Mouse (Mus musculus): ENCODE data around the gene Nkain2.
"Not testable (repeated sequence)": the region's sequence is repeated elsewhere in the genome, so short reads cannot be mapped to it uniquely, and the experiment has no call there.

The Nkain2 gene

DNA sequence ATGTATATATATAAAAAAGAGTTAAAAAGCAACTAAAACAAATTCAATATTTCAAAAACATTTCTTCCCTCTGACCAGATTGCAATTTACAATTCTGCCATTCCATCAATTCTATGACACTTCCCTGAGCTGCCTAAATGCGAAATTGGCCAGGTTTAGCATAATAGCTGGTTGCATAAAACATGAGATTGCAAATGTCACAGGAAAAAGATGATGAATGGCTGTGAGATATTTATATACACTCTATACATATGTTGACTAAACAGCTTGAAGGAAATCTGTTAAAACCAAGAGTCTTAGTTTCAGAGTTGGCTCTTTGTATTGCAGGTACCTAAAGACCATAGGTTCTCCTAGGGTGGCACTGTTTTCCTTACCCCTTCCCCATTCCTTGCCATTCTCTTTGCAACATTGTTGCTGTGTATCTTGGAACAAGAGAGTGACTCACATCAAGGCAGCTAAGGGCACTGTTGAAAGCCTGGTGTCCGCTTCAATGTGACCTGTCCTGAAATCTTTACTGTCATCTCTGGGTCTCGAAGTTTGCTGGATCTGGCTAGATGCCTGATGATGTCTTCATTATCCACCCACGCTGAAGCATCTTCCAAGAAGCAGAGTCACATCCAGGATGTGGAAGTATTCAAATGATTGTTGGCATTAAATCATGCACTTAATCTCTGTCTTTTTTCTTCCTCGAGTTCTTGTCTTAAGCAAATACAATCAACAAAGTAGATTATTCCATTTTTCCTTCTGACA is 837.5 kb downstream of the Nkain2 start:
- no peak for DNase-seq

DNA sequence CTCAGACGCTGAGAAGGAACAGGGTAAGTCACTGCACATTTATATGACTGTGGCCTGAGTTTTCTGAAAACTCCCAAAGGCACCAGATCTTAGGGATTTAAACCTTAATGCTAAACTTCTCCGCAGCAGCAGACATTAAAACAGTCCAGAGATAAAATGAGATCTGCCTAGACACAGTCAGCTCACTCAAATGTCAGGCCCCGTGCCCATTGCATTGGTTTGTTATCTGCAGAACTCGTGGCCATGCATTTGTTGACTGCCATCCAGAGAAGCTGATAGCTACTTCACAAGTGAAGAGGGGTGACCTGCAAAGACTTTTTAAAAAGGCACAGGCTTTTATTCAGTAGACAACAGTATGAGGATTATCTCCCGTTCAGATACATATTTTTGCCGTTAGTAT is 838.2 kb downstream of the Nkain2 start:
- DNase-seq = no peak

DNA sequence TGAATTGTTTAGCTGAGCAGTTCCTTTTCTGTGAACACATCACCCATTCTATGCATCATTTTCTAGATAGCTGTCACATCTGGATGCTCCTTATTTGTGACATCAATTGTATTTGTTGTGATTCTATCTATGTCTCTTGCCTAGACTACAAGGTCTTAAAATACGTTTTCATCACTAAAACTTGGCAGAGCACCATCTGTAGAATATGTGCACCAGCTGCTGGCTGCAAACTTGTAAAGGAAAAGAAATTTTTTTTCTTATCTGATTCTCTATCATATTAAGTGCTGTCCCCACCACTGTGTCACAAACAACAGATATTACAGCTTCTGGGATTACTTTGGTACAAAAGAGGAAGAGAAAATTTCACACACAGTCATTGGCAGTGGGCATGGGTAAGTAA is 860.3 kb downstream of the Nkain2 start:
- no peak for DNase-seq

DNA sequence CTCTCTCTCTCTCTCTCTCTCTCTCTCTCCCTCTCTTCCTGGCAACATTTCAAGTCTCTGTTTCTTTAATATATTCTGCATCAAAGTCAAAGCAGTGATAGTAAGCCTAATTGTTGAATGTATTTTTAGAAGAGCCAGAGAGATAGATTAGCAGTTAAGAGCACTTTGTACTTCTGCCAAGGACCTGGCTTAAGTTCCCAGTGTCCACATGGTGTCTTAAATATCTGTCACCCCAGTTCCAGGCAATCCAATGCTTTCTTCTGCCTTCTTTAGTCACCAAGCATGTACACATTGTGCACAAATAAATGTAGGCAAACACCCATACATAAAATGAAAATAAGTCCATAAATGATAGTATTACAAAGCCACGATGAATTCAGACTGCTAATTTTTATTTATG is 871.9 kb downstream of the Nkain2 start:
- DNase-seq = no peak

DNA sequence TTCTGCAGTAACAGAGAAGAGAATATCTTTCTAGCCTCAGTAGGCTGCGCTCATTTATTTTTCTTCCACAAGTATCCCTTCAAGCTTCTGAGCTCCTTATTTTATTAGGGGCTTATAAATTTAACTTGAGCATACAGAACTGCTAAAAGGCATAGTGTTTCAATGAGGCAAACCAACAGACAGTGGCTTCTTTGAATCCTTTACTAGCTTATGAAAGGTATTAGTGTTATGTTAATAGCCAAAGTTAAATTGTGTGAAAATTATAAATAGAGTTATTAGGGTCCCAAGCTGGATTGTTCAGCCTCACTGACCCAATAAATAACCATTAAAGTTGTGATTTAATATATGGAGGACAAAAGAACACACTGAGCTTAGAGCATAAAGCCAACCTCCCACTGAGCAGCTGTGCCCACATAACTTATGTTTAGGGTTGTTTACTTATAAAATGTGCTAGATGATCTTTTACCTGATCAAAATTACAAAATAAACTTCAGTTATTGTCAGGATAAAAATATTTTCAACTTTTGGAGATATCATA is 889.0 kb downstream of the Nkain2 start:
- DNase-seq = no peak

DNA sequence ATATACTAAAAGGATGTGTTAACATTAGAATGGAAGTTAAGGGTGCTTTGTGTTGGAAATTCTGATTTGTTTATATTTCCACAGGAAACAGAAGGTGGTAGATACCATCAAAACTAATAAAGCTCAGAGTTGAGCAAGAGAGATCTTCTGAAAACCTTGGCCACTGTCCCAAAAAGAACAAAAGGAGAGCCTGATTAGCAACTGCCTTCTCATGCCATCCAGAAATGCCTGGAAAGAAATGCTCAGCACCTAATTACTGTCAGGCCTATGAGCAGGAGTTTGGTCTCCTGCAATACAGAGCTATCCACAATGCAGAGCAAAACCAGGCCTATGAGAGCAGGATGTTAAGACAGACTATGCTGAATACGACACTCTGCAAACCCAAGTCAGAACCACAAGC is 897.1 kb downstream of the Nkain2 start:
- no peak for DNase-seq

DNA sequence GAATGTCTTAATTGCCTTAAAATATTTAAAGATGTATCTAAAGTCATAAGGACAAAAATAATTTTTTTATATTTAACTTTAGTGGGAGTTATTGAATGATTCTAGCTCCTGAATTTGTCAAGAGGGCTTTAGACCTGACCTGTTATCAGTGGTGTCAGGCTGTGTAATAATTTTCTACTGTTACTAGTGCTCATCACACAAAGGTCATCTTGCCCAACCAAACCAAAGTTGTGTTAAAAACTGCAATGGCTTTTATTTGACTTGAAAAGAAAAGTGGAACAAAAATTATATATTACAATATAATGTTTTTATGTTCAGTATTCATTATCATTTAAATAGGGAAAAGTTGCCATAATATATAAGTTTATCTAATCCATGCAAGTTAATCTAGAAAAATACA is 911.9 kb downstream of the Nkain2 start:
- DNase-seq = no peak

DNA sequence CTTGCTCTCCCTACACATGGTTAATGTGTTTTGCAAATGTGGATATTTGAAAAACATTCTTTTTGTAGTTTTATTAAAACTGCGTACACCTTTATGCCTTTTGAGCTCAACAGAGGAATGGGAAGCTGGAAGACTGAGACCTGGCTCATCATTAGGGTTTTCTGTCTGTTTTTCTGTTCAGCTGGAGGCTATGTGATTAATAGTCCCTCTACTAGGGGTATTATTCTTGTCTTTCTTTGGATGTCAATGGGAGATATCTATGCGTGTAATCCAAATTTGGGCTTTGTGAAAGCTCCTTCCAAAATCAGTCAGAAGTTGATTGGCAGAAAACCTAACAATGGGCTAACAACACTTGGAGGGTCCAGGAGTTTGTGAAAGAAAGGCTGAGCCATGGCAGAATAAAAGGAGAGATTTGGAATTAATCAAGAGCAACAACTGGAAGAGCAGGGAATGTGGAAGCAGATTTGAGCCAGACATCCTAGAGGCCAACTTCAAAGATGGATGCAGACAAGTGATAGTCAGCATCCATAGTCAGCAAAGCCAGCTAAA is 943.0 kb downstream of the Nkain2 start:
- no peak for DNase-seq

DNA sequence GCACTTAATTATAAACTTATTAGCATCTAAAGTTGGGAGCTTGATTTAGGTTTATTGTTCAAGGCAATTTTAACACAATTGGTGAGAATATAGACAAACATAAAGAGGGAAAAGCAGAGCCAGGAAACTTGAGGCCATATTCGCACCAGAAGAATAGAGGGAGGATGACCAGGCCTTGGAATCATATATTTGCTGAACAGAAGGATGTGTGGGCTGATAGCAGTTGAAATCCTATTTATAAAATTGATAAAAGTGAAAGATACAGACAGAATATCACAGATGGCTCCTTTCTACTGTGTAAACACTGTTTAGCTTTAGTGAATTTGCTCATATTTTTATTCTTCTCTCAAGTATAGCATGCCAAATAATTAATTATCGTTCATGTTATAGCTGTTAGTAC is 958.3 kb downstream of the Nkain2 start:
- no peak for DNase-seq

DNA sequence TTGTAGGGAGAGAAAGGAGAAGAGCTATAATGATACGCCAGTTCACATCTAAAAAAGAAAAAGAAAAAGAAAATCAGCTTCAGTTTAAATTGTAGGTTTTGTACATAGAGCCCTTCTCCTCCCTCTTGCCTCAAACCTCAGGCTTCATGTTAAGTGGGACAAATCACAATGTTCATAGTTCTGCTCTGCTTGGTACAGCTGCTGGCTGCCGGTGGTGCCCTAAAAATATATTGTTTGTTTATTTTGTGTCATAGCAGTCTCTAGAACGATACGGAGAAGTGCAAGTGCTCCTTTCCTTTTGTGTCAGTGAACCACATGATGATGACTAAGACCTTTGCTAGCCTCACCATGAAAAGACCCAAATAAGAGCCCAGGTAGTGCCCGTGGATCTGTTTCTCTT is 962.6 kb downstream of the Nkain2 start:
- no peak for DNase-seq

DNA sequence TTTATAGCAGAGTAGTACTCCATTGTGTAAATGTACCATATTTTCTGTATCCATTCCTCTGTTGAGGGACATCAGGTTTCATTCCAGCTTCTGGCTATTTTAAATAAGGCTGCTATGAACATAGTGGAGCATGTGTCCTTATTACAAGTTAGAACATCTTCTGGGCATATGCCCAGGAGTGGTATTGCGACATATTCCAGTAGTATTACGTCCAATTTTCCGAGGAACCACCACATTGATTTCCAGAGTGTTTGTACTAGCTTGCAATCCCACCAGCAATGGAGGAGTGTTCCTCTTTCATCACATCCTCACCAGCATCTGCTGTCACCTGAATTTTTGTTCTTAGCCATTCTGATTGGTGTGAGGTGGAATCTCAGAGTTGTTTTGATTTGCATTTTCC is 969.4 kb downstream of the Nkain2 start:
- not testable (repeated sequence) for DNase-seq

DNA sequence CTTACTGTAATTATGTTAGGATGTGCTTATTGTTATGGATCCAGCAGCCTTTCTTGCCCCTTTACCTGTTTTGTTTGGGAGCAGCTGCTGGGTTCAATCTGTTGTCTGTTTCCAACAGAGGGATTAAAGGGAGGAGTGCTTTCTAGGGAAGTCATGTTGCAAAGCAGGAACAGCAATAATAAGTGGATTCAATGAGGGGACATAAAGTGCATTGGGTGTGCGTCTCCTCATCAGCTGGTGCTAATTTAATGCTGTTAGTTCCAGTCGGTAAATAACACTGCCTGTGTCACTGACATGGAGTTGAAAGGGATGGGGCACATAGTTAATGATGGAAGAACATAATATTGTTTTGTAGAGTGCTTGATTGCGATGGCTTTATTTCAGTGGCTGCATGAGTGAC is 982.8 kb downstream of the Nkain2 start:
- DNase-seq = no peak

DNA sequence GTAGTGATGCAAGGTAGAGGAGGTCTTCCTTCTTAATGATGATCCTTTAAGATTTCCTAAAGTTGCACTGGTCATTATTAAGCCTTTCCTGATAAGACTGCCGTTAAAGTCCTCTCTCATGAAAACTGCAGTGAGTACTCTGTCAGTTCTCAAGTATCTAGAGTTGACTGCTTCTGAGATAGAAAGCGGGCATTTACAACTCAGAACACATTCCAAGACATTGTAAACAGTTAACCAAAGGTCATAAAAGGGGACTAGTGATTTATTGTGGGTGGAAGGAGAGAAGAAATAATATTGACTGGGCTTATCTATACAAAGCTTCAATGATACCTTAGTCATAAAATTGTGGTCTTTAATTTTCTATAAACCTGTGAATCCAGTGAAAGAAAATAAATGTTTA is 990.8 kb downstream of the Nkain2 start:
- no peak for DNase-seq

DNA sequence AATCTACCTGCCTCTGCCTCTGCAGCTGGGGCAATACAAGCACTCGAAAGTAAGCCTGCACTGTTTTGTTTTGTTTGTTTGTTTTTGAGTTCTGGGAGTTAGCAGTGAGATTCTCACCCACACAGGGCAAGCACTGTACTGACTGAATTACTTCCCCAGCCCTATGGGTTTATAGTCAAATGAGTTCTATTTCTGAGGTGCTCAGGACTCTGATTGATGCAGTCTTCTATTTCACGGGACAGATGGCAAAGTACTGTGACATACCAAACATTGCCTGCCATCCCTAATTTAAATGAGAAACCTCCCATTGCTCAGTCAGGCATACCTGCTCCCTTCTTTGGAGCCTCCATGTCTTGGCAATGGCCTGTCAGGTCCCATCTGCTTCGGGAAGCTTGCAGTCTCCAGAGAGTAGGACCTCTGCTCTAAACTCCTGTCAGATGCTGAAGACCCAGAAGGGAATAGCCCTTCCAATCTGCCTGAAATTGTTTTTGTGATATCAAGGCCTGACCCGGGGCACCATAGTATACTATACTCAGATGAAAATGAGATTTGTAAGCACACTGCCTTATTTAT is 1016.9 kb downstream of the Nkain2 start:
- peak; percentile 32 to 46 for DNase-seq

DNA sequence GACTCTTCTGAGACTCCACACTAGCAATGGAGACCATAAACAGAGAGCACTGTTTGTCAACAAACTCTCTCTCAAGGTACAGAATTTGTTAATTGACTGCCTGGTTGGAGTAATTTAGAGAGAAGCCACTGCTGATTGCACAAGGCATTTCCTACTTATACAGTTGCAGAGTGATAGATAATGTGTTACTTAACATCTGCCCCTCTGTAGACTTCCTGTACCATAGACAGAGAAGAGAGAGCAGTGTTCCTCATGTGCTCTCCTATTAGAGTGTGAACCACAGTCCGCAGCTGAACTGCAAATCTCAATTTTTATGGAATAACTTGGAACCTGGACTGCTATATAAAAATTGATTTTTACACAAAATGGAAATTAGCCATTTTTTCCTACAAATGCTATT is 1022.0 kb downstream of the Nkain2 start:
- DNase-seq = no peak

DNA sequence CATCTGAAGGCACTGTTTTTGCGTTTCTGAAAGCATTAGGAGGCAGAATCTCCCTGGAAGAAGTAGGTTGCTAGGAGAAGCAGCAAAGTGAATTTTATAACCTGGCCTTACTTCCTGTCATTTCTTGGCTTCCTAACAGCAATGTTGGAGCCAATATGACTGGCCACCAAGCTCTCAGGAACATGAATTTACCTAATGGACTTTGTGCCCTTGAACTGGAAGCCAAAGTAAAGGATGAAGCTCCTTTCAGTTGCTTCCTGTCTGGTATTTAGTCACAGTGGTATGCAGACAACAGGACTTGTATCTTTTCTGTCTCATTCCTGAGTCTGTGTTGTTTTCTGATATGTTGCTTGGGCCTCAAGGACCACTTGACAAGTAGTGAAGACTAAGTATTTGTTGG is 1063.2 kb downstream of the Nkain2 start:
- no peak for DNase-seq

DNA sequence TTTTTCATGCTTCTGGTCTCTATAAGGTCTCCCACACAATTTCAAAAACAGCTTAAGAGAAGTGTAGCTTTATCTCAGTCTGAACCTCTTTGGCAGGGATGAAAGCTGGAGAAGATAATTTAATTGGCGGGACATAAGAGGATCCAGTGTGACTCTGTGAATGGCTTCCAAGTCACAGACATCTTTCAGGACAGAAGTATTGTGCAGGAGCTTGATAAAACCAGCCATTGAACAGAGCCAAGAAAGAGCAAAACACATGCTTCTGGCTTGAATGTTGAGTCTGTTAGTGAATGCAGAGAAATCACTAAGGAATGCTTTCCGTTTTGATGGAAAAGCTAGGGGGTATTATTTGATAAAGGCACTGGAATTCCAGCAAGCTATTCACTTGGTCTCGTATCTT is 1077.7 kb downstream of the Nkain2 start:
- no peak for DNase-seq

DNA sequence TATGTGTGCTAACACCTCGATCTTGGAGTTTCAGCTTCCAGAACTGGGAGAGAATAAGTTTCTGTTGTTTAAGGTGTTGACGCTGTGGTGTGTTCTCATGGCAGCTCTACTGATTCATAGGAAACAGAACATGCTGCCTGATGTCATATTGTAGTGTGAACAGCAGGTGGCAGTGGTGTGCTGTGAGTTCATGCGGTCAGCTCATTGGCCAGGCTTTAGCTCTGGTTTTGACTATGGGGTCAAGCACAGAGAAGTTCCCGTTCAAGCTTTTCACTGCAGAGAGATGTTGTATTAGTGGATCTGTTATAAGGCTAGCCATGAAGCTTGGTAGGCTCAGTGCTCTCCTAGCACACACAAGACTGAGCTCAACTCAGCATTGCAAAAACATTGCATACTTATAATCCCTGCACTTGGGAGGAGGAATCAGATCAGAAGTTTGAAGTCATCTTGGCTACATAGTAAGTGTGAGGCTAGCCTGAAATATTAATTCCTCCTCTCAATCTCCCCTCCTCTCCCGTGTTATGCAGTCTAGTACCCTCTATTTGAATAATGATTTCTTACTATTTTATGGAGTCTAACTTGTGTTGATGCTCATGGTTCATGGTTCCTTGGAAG is 1147.7 kb downstream of the Nkain2 start:
- DNase-seq = peak; percentile 83 to 85

DNA sequence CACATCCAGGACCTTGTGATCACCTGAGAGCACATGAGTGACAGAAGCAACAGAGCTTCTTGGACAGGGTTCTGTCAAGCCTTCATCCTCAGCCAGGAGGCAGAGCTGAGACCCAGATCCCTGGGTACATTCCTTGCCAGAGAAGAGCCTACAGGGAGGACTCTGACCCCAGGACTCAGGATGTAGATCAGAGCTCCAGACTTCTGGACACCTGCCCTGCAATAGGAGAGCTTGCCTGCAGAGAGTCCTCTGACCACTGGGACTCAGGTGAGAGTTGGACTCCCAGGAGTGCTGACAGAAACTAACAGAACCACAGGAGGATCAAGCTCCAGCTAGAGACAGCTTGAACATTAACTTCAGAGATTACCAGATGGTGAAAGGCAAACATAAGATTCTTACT is 1162.2 kb downstream of the Nkain2 start:
- no peak for DNase-seq

DNA sequence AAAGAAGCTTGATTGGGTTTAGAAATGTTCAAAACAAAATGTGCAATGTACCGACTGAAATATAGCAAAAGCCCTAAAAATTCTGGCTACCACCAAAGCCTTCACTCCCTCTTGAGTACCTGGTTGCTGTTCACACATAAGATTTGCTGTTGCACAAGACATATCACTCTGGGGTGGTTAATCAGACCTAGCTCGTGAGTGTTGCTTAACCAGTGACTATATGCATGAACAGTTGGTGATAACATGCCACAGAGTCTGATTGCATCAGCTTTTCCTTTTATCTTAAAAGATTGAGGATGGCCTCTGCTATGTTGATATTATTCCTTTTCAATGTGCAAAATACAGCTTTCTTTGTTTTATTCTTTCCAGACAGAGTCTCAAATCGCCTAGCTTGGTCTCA is 1243.0 kb downstream of the Nkain2 start:
- DNase-seq = no peak

DNA sequence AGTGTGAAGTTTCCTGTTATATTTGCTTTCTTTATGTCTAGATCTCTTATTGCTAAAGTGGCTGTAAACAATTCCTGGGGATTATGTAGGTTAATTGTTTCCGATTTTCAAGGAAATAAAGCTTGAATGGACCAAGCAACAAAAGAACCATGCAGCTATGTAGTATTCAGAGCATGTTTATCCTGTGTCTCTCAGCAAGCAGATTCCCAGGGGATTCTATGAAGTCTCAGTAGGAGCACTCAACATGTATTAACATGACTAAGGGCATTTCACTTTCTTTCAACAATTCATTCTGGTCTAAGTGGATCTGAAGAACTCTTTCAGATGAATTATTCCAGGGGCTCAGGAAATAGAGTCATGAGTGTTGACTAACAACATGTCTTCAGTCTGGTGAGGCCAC is 1244.2 kb downstream of the Nkain2 start:
- DNase-seq = no peak

All from cerebellum, postnatal 14 days (tissue).